Mouse (Mus musculus) liver, embryonic 12.5 days (tissue): ENCODE data around the gene Ube2l6. TPM values are rescaled to one million over a fixed set of nuclear protein-coding genes. Genes with fewer than 3 reads are reported as not detected.

ENCODE experiments used
- polyA plus RNA-seq: library from polyadenylated mRNA; unstranded; fragments of >200 nt; fragmentation: Nextera tagmentation; extraction: Ambion mirVana; gene quantifications from 2 replicates; pipeline ENCODE4 v1.2.1, GENCODE M21; 2016

Ube2l6 gene
- polyA plus RNA-seq, 1 experiment from 2014 or later = 293 TPM

Other genes with a start within 250 kb of the Ube2l6 start
- gene Ctnnd1, start 148.1 kb upstream of the Ube2l6 start, polyA plus RNA-seq = 18.6 and 20.5 TPM in 2 replicates
- 0.04 and 0.10 TPM in 2 replicates for gene Btbd18, start 139.7 kb upstream of the Ube2l6 start, polyA plus RNA-seq
- 163 and 165 TPM in 2 replicates for gene Selenoh, start 128.1 kb upstream of the Ube2l6 start, polyA plus RNA-seq
- not detected in 2 replicates for gene Gm28635, start 120.8 kb upstream of the Ube2l6 start, polyA plus RNA-seq
- 27.2 and 28.1 TPM in 2 replicates for gene Med19, start 120.4 kb upstream of the Ube2l6 start, polyA plus RNA-seq
- 86.3 and 88.8 TPM in 2 replicates for gene Tmx2, start 119.7 kb upstream of the Ube2l6 start, polyA plus RNA-seq
- 28.1 and 29.3 TPM in 2 replicates for gene Zdhhc5, start 83.6 kb upstream of the Ube2l6 start, polyA plus RNA-seq
- 57.2 and 59.8 TPM in 2 replicates for gene Clp1, start 71.5 kb upstream of the Ube2l6 start, polyA plus RNA-seq
- gene Ypel4, start 64.8 kb upstream of the Ube2l6 start, polyA plus RNA-seq = 49.8 and 52.1 TPM in 2 replicates
- gene Gm19426, start 55.2 kb upstream of the Ube2l6 start, polyA plus RNA-seq = 3.8 and 3.9 TPM in 2 replicates
- 30.8 and 32.3 TPM in 2 replicates for gene Serping1, start 23.4 kb upstream of the Ube2l6 start, polyA plus RNA-seq
- gene Smtnl1, start 23.8 kb downstream of the Ube2l6 start, polyA plus RNA-seq = 0.29 and 0.43 TPM in 2 replicates
- gene Timm10, start 28.2 kb downstream of the Ube2l6 start, polyA plus RNA-seq = 50.9 and 54.3 TPM in 2 replicates
- 153 and 162 TPM in 2 replicates for gene Slc43a1, start 40.0 kb downstream of the Ube2l6 start, polyA plus RNA-seq
- gene Rtn4rl2, start 87.9 kb downstream of the Ube2l6 start, polyA plus RNA-seq = 0.29 and 0.31 TPM in 2 replicates
- 127 and 128 TPM in 2 replicates for gene Slc43a3, start 137.8 kb downstream of the Ube2l6 start, polyA plus RNA-seq
- gene Prg2, start 181.6 kb downstream of the Ube2l6 start, polyA plus RNA-seq = 27.7 and 79.1 TPM in 2 replicates
- 3.1 and 7.1 TPM in 2 replicates for gene Prg3, start 189.4 kb downstream of the Ube2l6 start, polyA plus RNA-seq
- gene Ssrp1, start 238.4 kb downstream of the Ube2l6 start, polyA plus RNA-seq = 228 and 230 TPM in 2 replicates
- gene P2rx3, start 238.6 kb downstream of the Ube2l6 start, polyA plus RNA-seq = 0.30 and 0.61 TPM in 2 replicates
- 7.9 and 8.7 TPM in 2 replicates for gene Tnks1bp1, start 249.2 kb downstream of the Ube2l6 start, polyA plus RNA-seq